Mouse (Mus musculus) MEL (cell line): ENCODE measurements around the gene Ltbp3. TPM values are rescaled to one million over a fixed set of nuclear protein-coding genes. Genes with fewer than 3 reads are reported as not detected.

Experiments used
- DNase-seq: peaks from one replicate; pipeline ENCODE4 v3.0.0; 2011; ENCODE audit warnings: low read depth, low spot score
- H3K27ac ChIP-seq: 2 replicates; pipeline ENCODE4 v1.5.1; 2012; ENCODE audit warnings: low read depth, mild to moderate bottlenecking, control low read depth, low read length, moderate library complexity; ENCODE audit not compliant: control insufficient read depth
- H3K27me3 ChIP-seq, 2 experiments: fragments of 150-350 bp in 1 of 2; sonication (generic) in 1 of 2; 2 replicates each; pipeline ENCODE4 v1.6.1; 2012; ENCODE audit warnings: low read length in 2 of 2, mild to moderate bottlenecking in 2 of 2, improper control_type of control experiment in 1 of 2, moderate library complexity in 1 of 2; ENCODE audit not compliant: insufficient read depth in 2 of 2, control insufficient read depth in 1 of 2
- H3K36me3 ChIP-seq, 2 experiments: 2 replicates each; pipeline ENCODE4 v1.6.1; 2012 to 2014; ENCODE audit warnings: low read length in 2 of 2, improper control_type of control experiment in 1 of 2, inconsistent platforms in 1 of 2, mild to moderate bottlenecking in 1 of 2; ENCODE audit not compliant: insufficient read depth in 2 of 2, control insufficient read depth in 1 of 2
- H3K4me1 ChIP-seq, 2 experiments: fragments of 150-350 bp in 1 of 2; sonication (generic) in 1 of 2; 2 replicates each; pipeline ENCODE4 v1.6.1; 2012; ENCODE audit warnings: low read length in 2 of 2, improper control_type of control experiment in 1 of 2, mild to moderate bottlenecking in 1 of 2; ENCODE audit not compliant: insufficient read depth in 2 of 2, control insufficient read depth in 1 of 2
- H3K4me3 ChIP-seq, 2 experiments: fragments of 150-350 bp in 1 of 2; sonication (generic) in 1 of 2; 2 replicates each; pipeline ENCODE4 v1.5.1; 2012; ENCODE audit warnings: low read depth in 2 of 2, low read length in 2 of 2, mild to moderate bottlenecking in 2 of 2, moderate library complexity in 2 of 2, control low read depth in 1 of 2, improper control_type of control experiment in 1 of 2; ENCODE audit not compliant: control insufficient read depth in 1 of 2, insufficient read depth in 1 of 2
- H3K79me2 ChIP-seq: 2 replicates; pipeline ENCODE4 v1.6.1; 2012; ENCODE audit warnings: mild to moderate bottlenecking, low read length, moderate library complexity; ENCODE audit not compliant: control insufficient read depth, poor library complexity, insufficient read depth
- H3K9ac ChIP-seq: 2 replicates; pipeline ENCODE4 v1.6.1; 2012; ENCODE audit warnings: low read depth, mild to moderate bottlenecking, control low read depth, low read length, moderate library complexity; ENCODE audit not compliant: control insufficient read depth, poor library complexity, severe bottlenecking
- H3K9me3 ChIP-seq: fragments of 150-350 bp; sonication (generic); replicated peaks from 2 replicates; pipeline ENCODE4 v1.6.1; 2012; ENCODE audit warnings: mild to moderate bottlenecking, low read length, improper control_type of control experiment, moderate library complexity; ENCODE audit not compliant: insufficient read depth
- BHLHE40 ChIP-seq: IDR thresholded peaks from 2 replicates; pipeline ENCODE4 v1.6.1; 2012; ENCODE audit warnings: low read depth, mild to moderate bottlenecking, inconsistent platforms, low read length, improper control_type of control experiment, borderline replicate concordance
- CHD1 ChIP-seq: IDR thresholded peaks from 2 replicates; pipeline ENCODE4 v1.6.1; 2012; ENCODE audit warnings: low read depth, mild to moderate bottlenecking, inconsistent platforms, low read length, improper control_type of control experiment
- CHD2 ChIP-seq: IDR thresholded peaks from 2 replicates; pipeline ENCODE4 v1.6.1; 2011; ENCODE audit warnings: low read length, improper control_type of control experiment
- CTCF ChIP-seq, 3 experiments: IDR thresholded peaks in 2 of 3; conservative IDR thresholded peaks in 1 of 3; 2 replicates each; pipeline ENCODE4 v1.5.1; 2011 to 2012; ENCODE audit warnings: low read length in 3 of 3, low read depth in 2 of 3, mild to moderate bottlenecking in 2 of 3, improper control_type of control experiment in 1 of 3, inconsistent platforms in 1 of 3, mixed read lengths in 1 of 3, moderate library complexity in 1 of 3; ENCODE audit not compliant: control insufficient read depth in 1 of 3, insufficient read depth in 1 of 3, poor library complexity in 1 of 3, severe bottlenecking in 1 of 3
- E2F4 ChIP-seq: IDR thresholded peaks from 2 replicates; pipeline ENCODE4 v1.6.1; 2011; ENCODE audit warnings: low read depth, low read length, improper control_type of control experiment, borderline replicate concordance
- EP300 ChIP-seq, 2 experiments: IDR thresholded peaks; 2 replicates each; pipeline ENCODE4 v1.6.1; 2011; ENCODE audit warnings: improper control_type of control experiment in 2 of 2, low read length in 2 of 2, low read depth in 1 of 2, mild to moderate bottlenecking in 1 of 2
- ETS1 ChIP-seq: IDR thresholded peaks from 2 replicates; pipeline ENCODE4 v1.6.1; 2012; ENCODE audit warnings: low read depth, mild to moderate bottlenecking, inconsistent platforms, low read length, improper control_type of control experiment, moderate library complexity
- GATA1 ChIP-seq: IDR thresholded peaks from 2 replicates; pipeline ENCODE4 v1.6.1; 2011; ENCODE audit warnings: low read depth, low read length, improper control_type of control experiment
- JUND ChIP-seq: IDR thresholded peaks from 2 replicates; pipeline ENCODE4 v1.6.1; 2011; ENCODE audit warnings: low read depth, mild to moderate bottlenecking, improper control_type of control experiment, low read length
- KAT2A ChIP-seq: conservative IDR thresholded peaks from 2 replicates; pipeline ENCODE4 v1.6.1; 2012; ENCODE audit warnings: low read depth, low read length, improper control_type of control experiment, inconsistent platforms
- MAFK ChIP-seq: IDR thresholded peaks from 2 replicates; pipeline ENCODE4 v1.6.1; 2011; ENCODE audit warnings: low read depth, mild to moderate bottlenecking, low read length, improper control_type of control experiment, borderline replicate concordance
- MAX ChIP-seq: IDR thresholded peaks from 2 replicates; pipeline ENCODE4 v1.6.1; 2011; ENCODE audit warnings: low read length, improper control_type of control experiment
- MAZ ChIP-seq: IDR thresholded peaks from 2 replicates; pipeline ENCODE4 v1.6.1; 2012; ENCODE audit warnings: low read depth, mild to moderate bottlenecking, inconsistent platforms, low read length, improper control_type of control experiment
- MEF2A ChIP-seq: IDR thresholded peaks from 2 replicates; pipeline ENCODE4 v1.6.1; 2014; ENCODE audit warnings: low read depth, mild to moderate bottlenecking, inconsistent platforms, low read length, improper control_type of control experiment; ENCODE audit not compliant: poor library complexity, insufficient replicate concordance, severe bottlenecking; ENCODE audit errors: extremely low read depth
- MXI1 ChIP-seq: IDR thresholded peaks from 2 replicates; pipeline ENCODE4 v1.6.1; 2011; ENCODE audit warnings: mild to moderate bottlenecking, low read depth, low read length, improper control_type of control experiment
- MYB ChIP-seq: IDR thresholded peaks from 2 replicates; pipeline ENCODE4 v1.6.1; 2011; ENCODE audit warnings: mild to moderate bottlenecking, low read depth, low read length, improper control_type of control experiment
- NELFE ChIP-seq: IDR thresholded peaks from 2 replicates; pipeline ENCODE4 v1.6.1; 2011; ENCODE audit warnings: low read depth, low read length, improper control_type of control experiment
- NRF1 ChIP-seq: IDR thresholded peaks from 2 replicates; pipeline ENCODE4 v1.6.1; 2014; ENCODE audit warnings: low read depth, mild to moderate bottlenecking, inconsistent platforms, low read length, improper control_type of control experiment, moderate library complexity; ENCODE audit not compliant: poor library complexity, insufficient read depth, severe bottlenecking
- POLR2A ChIP-seq, 2 experiments: IDR thresholded peaks; 2 replicates each; pipeline ENCODE4 v1.6.1; 2011 to 2012; ENCODE audit warnings: low read length in 2 of 2, mild to moderate bottlenecking in 2 of 2, control low read depth in 1 of 2, improper control_type of control experiment in 1 of 2, low read depth in 1 of 2, moderate library complexity in 1 of 2; ENCODE audit not compliant: control insufficient read depth in 1 of 2, insufficient read depth in 1 of 2, poor library complexity in 1 of 2
- POLR2AphosphoS2 ChIP-seq: IDR thresholded peaks from 2 replicates; pipeline ENCODE4 v1.6.1; 2011; ENCODE audit warnings: low read length, improper control_type of control experiment
- POLR2AphosphoS5 ChIP-seq: IDR thresholded peaks from 2 replicates; pipeline ENCODE4 v1.6.1; 2012; ENCODE audit warnings: low read depth, borderline replicate concordance, mild to moderate bottlenecking, inconsistent platforms, low read length, moderate library complexity, mixed read lengths
- RAD21 ChIP-seq: IDR thresholded peaks from 2 replicates; pipeline ENCODE4 v1.6.1; 2011; ENCODE audit warnings: mild to moderate bottlenecking, low read depth, low read length, improper control_type of control experiment
- RCOR1 ChIP-seq: IDR thresholded peaks from 2 replicates; pipeline ENCODE4 v1.6.1; 2012; ENCODE audit warnings: low read depth, mild to moderate bottlenecking, inconsistent platforms, low read length, improper control_type of control experiment
- SIN3A ChIP-seq: IDR thresholded peaks from 2 replicates; pipeline ENCODE4 v1.6.1; 2012; ENCODE audit warnings: low read length, improper control_type of control experiment, inconsistent platforms
- SMC3 ChIP-seq: IDR thresholded peaks from 2 replicates; pipeline ENCODE4 v1.6.1; 2011; ENCODE audit warnings: low read depth, low read length, improper control_type of control experiment
- TAL1 ChIP-seq: IDR thresholded peaks from 2 replicates; pipeline ENCODE4 v1.6.1; 2012; ENCODE audit warnings: mild to moderate bottlenecking, inconsistent platforms, low read length, moderate library complexity, mixed read lengths
- TBP ChIP-seq: IDR thresholded peaks from 2 replicates; pipeline ENCODE4 v1.8.0; 2011; ENCODE audit warnings: low read depth, low read length, improper control_type of control experiment
- TCF12 ChIP-seq: IDR thresholded peaks from 2 replicates; pipeline ENCODE4 v1.6.1; 2014; ENCODE audit warnings: low read depth, mild to moderate bottlenecking, inconsistent platforms, low read length, improper control_type of control experiment, moderate library complexity
- UBTF ChIP-seq: IDR thresholded peaks from 2 replicates; pipeline ENCODE4 v1.6.1; 2012; ENCODE audit warnings: low read depth, mild to moderate bottlenecking, inconsistent platforms, low read length, improper control_type of control experiment, moderate library complexity, borderline replicate concordance; ENCODE audit not compliant: insufficient read depth
- USF1 ChIP-seq: IDR thresholded peaks from 2 replicates; pipeline ENCODE4 v1.6.1; 2014; ENCODE audit warnings: low read depth, mild to moderate bottlenecking, inconsistent platforms, low read length, improper control_type of control experiment, moderate library complexity
- USF2 ChIP-seq, 2 experiments: IDR thresholded peaks; 2 replicates each; pipeline ENCODE4 v1.6.1; 2011 to 2012; ENCODE audit warnings: improper control_type of control experiment in 2 of 2, low read length in 2 of 2, borderline replicate concordance in 1 of 2, inconsistent platforms in 1 of 2, low read depth in 1 of 2, mild to moderate bottlenecking in 1 of 2; ENCODE audit not compliant: insufficient read depth in 1 of 2
- polyA plus RNA-seq, 2 experiments: library from polyadenylated mRNA; stranded (reverse) in 1 of 2; unstranded in 1 of 2; fragments of >175 nt in 1 of 2; fragments of >200 nt in 1 of 2; gene quantifications; 2 replicates each; pipeline versions ENCODE4 v1.2.1 to v1.2.4; 2012; ENCODE audit warnings: low replicate concordance in 2 of 2, low read depth in 1 of 2; ENCODE audit not compliant: insufficient read length in 2 of 2, insufficient read depth in 1 of 2, missing spikeins in 1 of 2
- total RNA-seq: library from RNA; depleted of rRNA; stranded (reverse); fragments of 300-350 nt; gene quantifications from 2 replicates; pipeline ENCODE4 v1.2.3, GENCODE M21; 2012

Ltbp3 gene
- total and polyA plus RNA-seq, 3 experiments = 0.39 TPM; not detected in 2

DNA sequence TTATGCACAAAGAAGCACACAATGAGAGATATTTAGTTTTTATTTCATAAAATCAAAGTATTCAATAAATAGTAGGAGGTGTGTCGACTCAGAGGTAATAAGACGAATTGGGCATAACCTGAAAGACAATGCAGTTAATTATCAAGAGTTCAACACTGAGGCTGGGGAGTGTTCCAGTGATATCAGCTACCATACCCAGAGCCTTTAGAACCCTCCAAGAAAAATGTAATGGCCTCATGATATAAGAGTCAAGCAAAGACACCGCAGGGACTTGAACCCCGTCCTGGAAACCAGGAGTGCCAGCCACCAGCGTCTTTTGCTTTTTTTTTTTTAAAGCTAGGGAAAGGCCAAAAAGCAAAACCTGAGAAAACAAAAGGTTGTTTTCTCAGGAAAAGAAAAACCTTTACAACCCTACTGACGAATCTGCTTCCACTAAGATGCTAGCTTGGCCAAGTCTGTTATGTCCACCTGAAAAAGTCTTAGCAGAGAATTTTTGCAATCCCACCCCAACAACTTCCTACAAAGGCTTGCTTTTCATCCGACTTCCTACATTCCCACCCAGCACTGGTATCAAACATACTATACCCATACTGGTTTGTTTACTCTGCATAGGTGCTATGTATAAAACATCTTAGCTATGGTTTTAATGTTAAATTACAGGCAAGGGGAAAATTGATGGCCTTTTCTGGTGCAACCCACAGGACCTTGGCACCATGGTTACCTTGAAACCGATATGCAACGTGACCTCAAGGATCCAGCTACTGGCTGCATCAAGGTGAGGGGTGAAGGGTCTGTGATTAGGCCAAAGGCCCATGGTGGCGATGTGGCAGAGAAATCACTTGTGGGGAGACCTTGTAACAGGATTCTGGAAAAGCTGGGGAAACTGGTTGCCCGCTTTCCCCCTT, 55.2 kb downstream of the Ltbp3 start:
- peaks cover 0 to 20% of the 10 kb centered on the region in 2 experiments; a peak in 1 of 4 replicates for H3K4me1 ChIP-seq

GRCm38 (mm10) chr19:5796573-5797111, 55.9 kb downstream of the Ltbp3 start:
- DNase-seq = no peak
- Histone ChIP-seq H3K27ac (peak overlapping the region; percentile 11; the same call in 1 of the 2 replicates), H3K9me3 (no peaks in the 10 kb centered on the region), H3K36me3 (peaks cover 15 to 33% of the 10 kb centered on the region in 2 experiments), H3K4me3 (peak overlapping the region in 1 of 2 experiments; percentile 14; a peak in 1 of 4 replicates), H3K9ac (peak overlapping the region; percentile 90), H3K27me3 (no peaks in the 10 kb centered on the region), H3K79me2 (peaks cover 37% of the 10 kb centered on the region), H3K4me1 (peaks cover 0 to 18% of the 10 kb centered on the region in 2 experiments; a peak in 1 of 4 replicates)
- TF ChIP-seq BHLHE40 = no peak
- 0 out of 2 replicates have a peak, but pooled peaks have one; percentile 6 for TF ChIP-seq POLR2AphosphoS2
- TF ChIP-seq TCF12 = no peak
- TF ChIP-seq POLR2A (IDR thresholded peaks at IDR 0.05; ENCODE audit: control insufficient read depth in 1 of 2, insufficient read depth in 1 of 2, low read depth in 1 of 2, low read length in 2 of 2, poor library complexity in 1 of 2) = peak in 1 of 2 experiments; percentile 33; a peak in 2 of 4 replicates
- no peak for TF ChIP-seq EP300 (IDR thresholded peaks at IDR 0.05; ENCODE audit: low read depth in 1 of 2, low read length in 2 of 2)
- no peak for TF ChIP-seq CHD1
- TF ChIP-seq ETS1 = no peak
- TF ChIP-seq MXI1 = no peak
- TF ChIP-seq NELFE = no peak
- no peak for TF ChIP-seq MEF2A
- no peak for TF ChIP-seq USF1
- TF ChIP-seq JUND = no peak
- TF ChIP-seq GATA1 = no peak
- no peak for TF ChIP-seq SMC3

More for the DNA sequence above, 55.2 kb downstream of the Ltbp3 start:
- Histone ChIP-seq H3K36me3 (peaks cover 15 to 33% of the 10 kb centered on the region in 2 experiments), H3K27me3 (no peaks in the 10 kb centered on the region), H3K27ac (peak overlapping the region; percentile 6; the same call in 1 of the 2 replicates), H3K4me3 (peak overlapping the region in 1 of 2 experiments; percentile 2; a peak in 1 of 4 replicates), H3K9me3 (no peaks in the 10 kb centered on the region), H3K79me2 (peaks cover 30% of the 10 kb centered on the region), H3K9ac (peak overlapping the region; percentile 13; the same call in 1 of the 2 replicates)
- peak; percentile 36 for DNase-seq
- TF ChIP-seq UBTF = no peak
- TF ChIP-seq MEF2A = no peak
- TF ChIP-seq CTCF (IDR thresholded peaks at IDR 0.05 in 2 of 3, conservative IDR thresholded peaks at IDR 0.05 in 1 of 3; ENCODE audit: control insufficient read depth in 1 of 3, insufficient read depth in 1 of 3, low read depth in 2 of 3, low read length in 3 of 3, poor library complexity in 1 of 3, severe bottlenecking in 1 of 3) = no peak
- TF ChIP-seq MAFK = no peak
- TF ChIP-seq TBP = no peak
- TF ChIP-seq MAX = no peak
- no peak for TF ChIP-seq GATA1
- TF ChIP-seq MYB = no peak
- TF ChIP-seq TAL1 = no peak
- no peak for TF ChIP-seq BHLHE40
- peak; percentile 27; the same call in 1 of the 2 replicates for TF ChIP-seq SIN3A
- peak; percentile 6; the same call in 1 of the 2 replicates for TF ChIP-seq POLR2AphosphoS2
- no peak for TF ChIP-seq ETS1
- TF ChIP-seq POLR2AphosphoS5 = peak; percentile 81; the same call in 1 of the 2 replicates
- no peak for TF ChIP-seq USF2 (IDR thresholded peaks at IDR 0.05; ENCODE audit: borderline replicate concordance in 1 of 2, insufficient read depth in 1 of 2, low read depth in 1 of 2, low read length in 2 of 2)
- no peak; the same call in 1 of the 2 replicates for TF ChIP-seq SMC3
- no peak; the same call in 1 of the 2 replicates for TF ChIP-seq NELFE
- TF ChIP-seq MAZ = no peak
- TF ChIP-seq CHD1 = no peak
- no peak for TF ChIP-seq MXI1
- TF ChIP-seq KAT2A = no peak
- TF ChIP-seq RAD21 = no peak
- no peak for TF ChIP-seq RCOR1
- TF ChIP-seq E2F4 = no peak
- no peak for TF ChIP-seq NRF1
- TF ChIP-seq CHD2 = no peak
